Mouse (Mus musculus) skeletal muscle tissue, adult 2 months (tissue): ENCODE measurements around the gene Man2c1.
A peak's percentile ranks its signal among the peaks of the same experiment; 100 is the strongest.

Experiments
- DNase-seq: peaks from one replicate; pipeline ENCODE4 v3.0.0-alpha.2; 2012; ENCODE audit warnings: low read depth, low spot score

Gene Man2c1

GRCm38 (mm10) chr9:57130577-57131433 lies at the start of gene Man2c1:
TSS of gene Man2c1 (plus strand) at chr9:57130690.
- peak; percentile 87 for DNase-seq

- DNase-seq = no peak
Measured at GRCm38 (mm10) chr9:57082236-57082635, 48.3 kb upstream of the Man2c1 start.

- DNase-seq = no peak
Measured at GRCm38 (mm10) chr9:57117261-57117755, 13.2 kb upstream of the Man2c1 start.

- DNase-seq = no peak
Measured at GRCm38 (mm10) chr9:57129641-57130040, 849 bp upstream of the Man2c1 start.

GRCm38 (mm10) chr9:57137246-57137645 lies 6.8 kb downstream of the Man2c1 start:
- DNase-seq = no peak

- DNase-seq = no peak
Measured at GRCm38 (mm10) chr9:57137777-57138176, 7.3 kb downstream of the Man2c1 start.

- no peak for DNase-seq
Measured at GRCm38 (mm10) chr9:57138507-57138906, 8.0 kb downstream of the Man2c1 start.

- DNase-seq = no peak
Measured at GRCm38 (mm10) chr9:57139110-57139509, 8.6 kb downstream of the Man2c1 start.

- no peak for DNase-seq
Measured at GRCm38 (mm10) chr9:57139571-57139970, 9.1 kb downstream of the Man2c1 start.

- no peak for DNase-seq
Measured at GRCm38 (mm10) chr9:57141417-57142353, 11.2 kb downstream of the Man2c1 start.

- no peak for DNase-seq
Measured at GRCm38 (mm10) chr9:57143212-57143611, 12.7 kb downstream of the Man2c1 start.

- no peak for DNase-seq
Measured at GRCm38 (mm10) chr9:57144830-57145229, 14.3 kb downstream of the Man2c1 start.

GRCm38 (mm10) chr9:57146451-57147066 lies 16.1 kb downstream of the Man2c1 start:
- DNase-seq = no peak

GRCm38 (mm10) chr9:57147205-57148143 lies 17.0 kb downstream of the Man2c1 start:
- DNase-seq = no peak

GRCm38 (mm10) chr9:57148144-57148878 lies 17.8 kb downstream of the Man2c1 start, which contains the start of gene Neil1:
TSS of gene Neil1 (minus strand) at chr9:57148305.
- DNase-seq = peak; percentile 92

GRCm38 (mm10) chr9:57149021-57149420 lies 18.5 kb downstream of the Man2c1 start:
- DNase-seq = no peak

- DNase-seq = no peak
Measured at GRCm38 (mm10) chr9:57150192-57150591, 19.7 kb downstream of the Man2c1 start.

GRCm38 (mm10) chr9:57152331-57152730 lies 21.8 kb downstream of the Man2c1 start:
- DNase-seq = no peak

- DNase-seq = no peak
Measured at GRCm38 (mm10) chr9:57156383-57156782, 25.9 kb downstream of the Man2c1 start.

GRCm38 (mm10) chr9:57156823-57157222 lies 26.3 kb downstream of the Man2c1 start:
- no peak for DNase-seq
